Mouse (Mus musculus) forebrain, embryonic 11.5 days (tissue): ENCODE measurements around the gene Letm1. TPM values are rescaled to one million over a fixed set of nuclear protein-coding genes. Genes with fewer than 3 reads are reported as not detected.

Experiments used
- ATAC-seq: fragments of 200-750 bp; cut with Nextera tagmentation; replicated peaks from 2 replicates; pipeline ENCODE4 v1.8.0; 2017; ENCODE audit warnings: moderate TSS enrichment; ENCODE audit not compliant: low FRiP score
- DNase-seq: peaks from one replicate; pipeline ENCODE4 v3.0.0-alpha.2; 2017; ENCODE audit warnings: low spot score
- H3K27ac ChIP-seq: fragments of 300-500 bp; sonication (generic); 2 replicates; pipeline ENCODE4 v1.5.1; 2014; ENCODE audit warnings: low read depth, low read length
- H3K27me3 ChIP-seq: fragments of 300-500 bp; sonication (generic); 2 replicates; pipeline ENCODE4 v1.6.1; 2014; ENCODE audit warnings: mild to moderate bottlenecking, low read length, mixed read lengths; ENCODE audit not compliant: control insufficient read depth, insufficient read depth
- H3K36me3 ChIP-seq: fragments of 300-500 bp; sonication (generic); 2 replicates; pipeline ENCODE4 v1.6.1; 2014; ENCODE audit warnings: mild to moderate bottlenecking, low read length, moderate library complexity, mixed read lengths; ENCODE audit not compliant: control insufficient read depth, insufficient read depth
- H3K4me1 ChIP-seq: fragments of 300-500 bp; sonication (generic); replicated peaks from 2 replicates; pipeline ENCODE4 v1.6.1; 2014; ENCODE audit warnings: low read length, mixed read lengths; ENCODE audit not compliant: control insufficient read depth, insufficient read depth
- H3K4me2 ChIP-seq: fragments of 300-500 bp; sonication (generic); 2 replicates; pipeline ENCODE4 v1.6.1; 2014; ENCODE audit warnings: low read depth, mild to moderate bottlenecking, low read length, moderate library complexity, mixed read lengths; ENCODE audit not compliant: severe bottlenecking
- H3K4me3 ChIP-seq: fragments of 300-500 bp; sonication (generic); 2 replicates; pipeline ENCODE4 v1.5.1; 2014; ENCODE audit warnings: low read depth, low read length
- H3K9ac ChIP-seq: fragments of 300-500 bp; sonication (generic); 2 replicates; pipeline ENCODE4 v1.6.1; 2014; ENCODE audit warnings: low read length
- H3K9me3 ChIP-seq: fragments of 300-500 bp; sonication (generic); 2 replicates; pipeline ENCODE4 v1.6.1; 2016; ENCODE audit warnings: low read length, mixed read lengths; ENCODE audit not compliant: control insufficient read depth
- WGBS: fragments of 180-500 bp; shearing (Covaris S2); extraction: QIAGEN DNeasy Blood & Tissue Kit; methylation state at CpG from one replicate; pipeline ENCODE4 v1.1.7; 2014; 5-methylcytosine and 5-hydroxymethylcytosine counted together
- polyA plus RNA-seq: library from polyadenylated mRNA; unstranded; fragments of >200 nt; fragmentation: Nextera tagmentation; extraction: Ambion mirVana; gene quantifications from 2 replicates; pipeline ENCODE4 v1.2.1, GENCODE M21; 2014

Letm1 gene
- polyA plus RNA-seq, 1 experiment from 2014 or later: 63.9 TPM

DNA sequence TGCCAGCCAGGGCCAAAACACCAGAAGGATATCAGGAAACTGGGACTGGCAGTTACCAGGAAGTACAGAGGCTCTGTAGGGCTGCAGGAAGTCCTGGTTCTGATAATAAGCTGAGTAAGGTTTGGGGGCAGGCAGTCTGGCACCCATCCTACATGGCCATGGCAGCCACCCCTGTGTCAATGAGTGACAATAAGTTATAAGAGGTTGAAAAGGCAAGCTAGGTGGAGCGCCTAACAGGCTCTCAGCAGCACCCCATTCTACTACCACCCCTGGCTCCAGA lies 76.3 kb downstream of the Letm1 start:
- Histone ChIP-seq H3K27me3 (peaks cover 12% of the 10 kb centered on the region), H3K9ac (no peak overlapping the region; the same call in 1 of the 2 replicates), H3K27ac (peak overlapping the region; percentile 47), H3K36me3 (no peaks in the 10 kb centered on the region), H3K4me3 (no peak overlapping the region), H3K9me3 (no peaks in the 10 kb centered on the region), H3K4me2 (no peak overlapping the region), H3K4me1 (peaks cover 30% of the 10 kb centered on the region)
- ATAC-seq (no peak), DNase-seq (no peak)
- WGBS: 88% methylated on average over 1 of the region's 1 CpGs

DNA sequence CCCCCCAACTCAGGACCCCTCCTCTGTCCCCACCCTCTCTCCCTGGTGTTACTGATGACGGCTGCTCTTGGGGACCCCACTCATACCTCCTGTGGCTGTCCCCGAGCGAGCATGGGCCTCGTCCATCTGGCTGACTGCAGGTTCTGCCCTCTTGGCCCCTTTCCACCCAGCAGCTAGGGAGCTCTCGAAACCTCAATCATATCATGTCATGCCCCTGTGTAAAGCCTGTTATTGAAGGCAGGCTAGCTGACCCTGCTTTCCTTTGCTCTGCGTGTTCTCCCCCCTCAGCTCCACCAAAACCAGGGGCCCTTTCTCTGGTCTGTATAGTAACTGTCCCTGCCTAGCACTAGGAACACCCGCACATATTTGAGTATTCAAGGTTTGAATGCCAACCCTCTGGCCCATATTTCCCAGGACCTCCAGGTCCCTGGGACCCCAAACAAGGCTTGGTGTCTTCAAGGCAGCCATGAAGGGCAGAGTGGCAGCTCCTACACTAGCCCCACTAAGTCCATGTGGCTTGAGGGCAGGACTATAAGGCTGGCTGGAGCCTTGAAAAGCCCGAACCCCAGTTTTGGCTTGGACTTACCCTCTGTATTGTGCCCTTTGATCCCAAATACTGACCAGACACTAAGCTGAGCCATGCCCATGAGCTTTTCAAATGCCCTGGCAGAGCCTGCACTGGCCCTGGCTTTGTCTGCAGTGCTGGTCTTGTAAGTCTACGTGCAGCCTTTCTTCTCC lies 76.8 kb downstream of the Letm1 start:
- WGBS: 11% methylated on average over 9 of the region's 9 CpGs
- Histone ChIP-seq H3K36me3 (no peaks in the 10 kb centered on the region), H3K27ac (peak overlapping the region; percentile 47), H3K9ac (peak overlapping the region; percentile 29), H3K4me1 (peaks cover 30% of the 10 kb centered on the region), H3K9me3 (no peaks in the 10 kb centered on the region), H3K4me3 (no peak overlapping the region), H3K27me3 (peaks cover 14% of the 10 kb centered on the region), H3K4me2 (peak overlapping the region; percentile 24; the same call in 1 of the 2 replicates)
- DNase-seq (no peak), ATAC-seq (peak; percentile 36)

DNA sequence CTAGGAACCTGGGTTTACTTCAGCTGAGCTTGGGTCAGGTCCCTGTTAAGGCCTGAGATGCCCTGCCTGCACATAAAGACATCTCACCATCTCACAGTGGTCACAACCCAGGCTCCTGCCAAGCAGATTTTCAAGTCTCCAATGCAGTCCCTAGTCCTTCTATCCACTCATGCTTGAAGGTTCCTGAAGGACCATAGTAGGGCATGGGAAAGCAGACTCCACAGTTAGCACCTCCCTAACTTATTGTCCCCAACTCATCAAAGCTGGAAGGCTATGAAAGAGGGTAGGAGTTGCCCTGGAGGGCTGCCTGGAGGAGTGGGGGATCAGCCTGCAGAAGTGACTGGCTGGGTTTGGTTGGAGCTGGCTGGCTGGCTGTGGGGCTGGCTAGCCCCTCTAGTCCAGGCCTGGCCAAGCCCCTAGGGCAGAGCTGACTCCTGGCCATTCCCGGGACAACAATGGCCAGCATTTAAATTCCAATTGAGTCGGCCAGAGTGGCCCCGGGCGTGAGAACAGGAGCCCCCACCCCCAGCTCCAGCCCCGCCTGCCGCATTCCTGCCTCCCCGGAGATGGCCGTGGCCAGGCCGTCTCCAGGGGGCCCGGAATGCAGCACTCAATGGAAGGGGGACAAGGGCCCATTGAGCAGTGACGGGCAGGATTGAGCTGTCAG lies 77.5 kb downstream of the Letm1 start:
- Histone ChIP-seq H3K36me3 (no peaks in the 10 kb centered on the region), H3K27ac (peak overlapping the region; percentile 47), H3K9me3 (no peaks in the 10 kb centered on the region), H3K4me3 (no peak overlapping the region), H3K4me1 (peaks cover 32% of the 10 kb centered on the region), H3K4me2 (peak overlapping the region; percentile 24), H3K9ac (peak overlapping the region; percentile 29), H3K27me3 (peaks cover 14% of the 10 kb centered on the region)
- DNase-seq (peak; percentile 87), ATAC-seq (peak; percentile 84)
- 8% methylated on average over 11 of the region's 11 CpGs for WGBS

DNA sequence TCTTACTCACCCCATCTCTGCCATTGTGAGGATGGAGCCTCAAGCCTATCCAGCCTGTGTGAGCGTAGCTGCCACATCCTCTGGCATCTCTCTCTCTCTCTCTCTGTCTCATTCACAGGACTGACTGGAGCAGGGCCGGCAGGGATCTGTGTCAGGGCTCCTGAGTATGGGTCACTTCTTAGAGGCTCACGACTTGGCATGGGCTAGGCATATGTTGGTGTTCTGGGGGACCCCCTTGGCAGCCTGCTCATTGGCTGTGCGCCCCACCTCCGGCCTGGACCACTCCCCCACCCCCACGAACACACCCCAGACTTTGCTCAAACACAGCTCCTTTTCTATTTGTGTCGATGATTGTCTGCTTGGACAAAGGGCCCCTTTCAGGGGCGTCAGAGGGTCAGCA lies 78.6 kb downstream of the Letm1 start:
- ATAC-seq (peak; percentile 21; the same call in 1 of the 2 replicates), DNase-seq (no peak)
- peak overlapping the region; percentile 3; the same call in 1 of the 2 replicates for H3K9ac ChIP-seq
- no peaks in the 10 kb centered on the region for H3K9me3 ChIP-seq
- H3K36me3 ChIP-seq: no peaks in the 10 kb centered on the region
- peaks cover 24% of the 10 kb centered on the region for H3K27me3 ChIP-seq
- H3K27ac ChIP-seq: peak overlapping the region; percentile 47
- no peak overlapping the region for H3K4me2 ChIP-seq
- H3K4me1 ChIP-seq: peaks cover 37% of the 10 kb centered on the region
- WGBS: 18% methylated on average over 8 of the region's 8 CpGs
- H3K4me3 ChIP-seq: no peak overlapping the region

DNA sequence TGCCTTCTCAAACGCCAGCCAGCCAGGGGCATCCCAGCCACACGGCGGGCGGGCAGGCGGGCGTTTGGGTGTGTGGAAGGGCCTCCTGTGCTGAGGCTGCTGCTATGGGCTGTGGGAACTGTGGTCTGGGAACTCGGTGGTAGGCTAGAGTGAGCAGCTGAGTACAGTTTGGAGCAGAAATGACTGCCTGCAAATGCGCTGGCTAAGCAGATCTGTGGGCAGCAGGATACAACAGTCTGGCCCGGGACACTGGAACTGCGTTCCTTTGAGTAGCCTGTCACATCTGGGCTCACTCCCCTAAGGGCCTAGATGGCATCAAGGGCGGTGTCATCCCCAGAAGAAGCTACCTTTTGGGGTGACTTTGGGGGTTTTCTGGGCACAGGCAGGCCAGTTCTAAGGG lies 80.8 kb downstream of the Letm1 start:
- H3K27ac ChIP-seq: no peak overlapping the region
- H3K4me1 ChIP-seq: peaks cover 56% of the 10 kb centered on the region
- 82% methylated on average over 11 of the region's 11 CpGs for WGBS

DNA sequence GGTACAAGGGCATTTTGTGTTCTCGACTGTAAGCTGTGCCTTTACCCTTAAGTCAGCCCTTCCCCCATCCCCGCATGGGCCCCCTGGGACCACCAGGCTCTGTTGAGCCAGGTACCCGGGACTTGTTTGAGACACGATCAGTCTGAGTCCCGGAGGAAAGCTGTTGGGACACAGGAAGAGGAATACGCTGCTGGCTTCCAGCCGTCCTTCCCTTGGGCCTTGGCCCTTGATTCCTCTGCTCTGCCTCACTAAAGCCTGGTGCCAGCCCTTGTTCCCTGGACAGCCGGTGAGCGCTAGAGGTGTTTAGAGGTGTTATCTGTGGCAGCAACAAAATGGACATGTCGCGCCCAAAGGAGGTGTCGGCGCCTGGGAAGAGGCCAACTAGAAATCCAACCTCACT lies 82.6 kb downstream of the Letm1 start:
- Histone ChIP-seq H3K36me3 (no peaks in the 10 kb centered on the region), H3K9me3 (no peaks in the 10 kb centered on the region), H3K4me3 (no peak overlapping the region), H3K4me2 (no peak overlapping the region), H3K27ac (no peak overlapping the region), H3K27me3 (peaks cover 44% of the 10 kb centered on the region), H3K4me1 (peaks cover 56% of the 10 kb centered on the region), H3K9ac (peak overlapping the region; percentile 5; the same call in 1 of the 2 replicates)
- ATAC-seq (no peak), DNase-seq (no peak)
- WGBS: 52% methylated on average over 13 of the region's 13 CpGs

More for the DNA sequence above, 80.8 kb downstream of the Letm1 start:
- DNase-seq (no peak), ATAC-seq (no peak)
- Histone ChIP-seq H3K36me3 (no peaks in the 10 kb centered on the region), H3K9me3 (no peaks in the 10 kb centered on the region), H3K27me3 (peaks cover 36% of the 10 kb centered on the region), H3K9ac (no peak overlapping the region), H3K4me2 (no peak overlapping the region), H3K4me3 (no peak overlapping the region)

DNA sequence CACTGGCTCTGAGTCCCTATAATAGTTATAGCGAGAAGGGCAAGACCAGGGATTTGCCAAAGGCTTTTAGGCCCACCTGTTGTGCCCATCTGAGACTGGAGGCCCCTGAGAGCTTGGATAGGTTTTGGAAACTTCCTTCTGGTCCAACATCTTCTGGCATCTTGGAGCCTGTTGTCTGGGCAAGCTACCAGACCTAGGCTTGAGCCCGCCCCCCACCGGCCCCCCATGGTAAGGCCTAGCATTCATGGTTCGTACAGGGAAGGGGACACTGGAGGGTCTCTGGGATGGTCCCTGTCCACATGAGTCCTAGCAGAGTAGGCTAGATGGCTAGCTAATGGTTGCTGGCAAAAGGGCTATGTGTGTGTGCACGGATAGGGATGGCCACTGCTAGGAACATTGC lies 83.9 kb downstream of the Letm1 start:
- no peak overlapping the region for H3K4me2 ChIP-seq

DNA sequence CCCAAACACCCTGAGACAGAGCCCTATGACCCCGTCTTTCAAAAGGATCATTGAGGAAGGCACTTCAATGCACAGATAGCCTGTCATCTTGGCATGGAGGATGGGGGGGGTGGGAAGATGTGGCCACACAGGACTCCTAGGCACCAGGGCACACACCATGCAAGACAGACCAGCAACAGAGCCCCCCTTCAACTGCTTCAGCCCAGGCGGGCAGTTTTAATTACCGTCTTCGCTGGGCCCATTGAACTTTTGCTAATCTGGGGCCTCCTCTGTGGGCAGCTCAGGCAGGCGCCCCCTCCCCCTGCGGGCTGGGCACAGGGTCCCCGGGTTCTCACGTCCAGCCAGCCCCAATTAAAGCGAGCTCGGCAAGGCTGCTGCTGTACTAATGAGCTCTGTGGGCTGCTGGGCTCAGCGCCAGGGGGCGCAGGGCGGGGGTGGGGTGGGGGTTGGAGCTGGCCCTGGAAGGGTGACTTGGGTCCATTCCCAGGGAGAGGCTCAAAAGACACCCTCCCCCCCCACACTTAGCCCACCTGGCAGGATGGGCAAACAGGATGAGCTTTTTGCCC lies 84.6 kb downstream of the Letm1 start:
- H3K36me3 ChIP-seq: no peaks in the 10 kb centered on the region
- H3K27me3 ChIP-seq: peaks cover 58% of the 10 kb centered on the region
- peaks cover 62% of the 10 kb centered on the region for H3K4me1 ChIP-seq
- H3K9ac ChIP-seq: no peak overlapping the region; the same call in 1 of the 2 replicates
- WGBS: 3% methylated on average over 13 of the region's 13 CpGs
- DNase-seq (peak; percentile 92), ATAC-seq (peak; percentile 65)
- no peak overlapping the region for H3K4me3 ChIP-seq
- H3K27ac ChIP-seq: peak overlapping the region; percentile 48; the same call in 1 of the 2 replicates
- H3K9me3 ChIP-seq: no peaks in the 10 kb centered on the region
- no peak overlapping the region for H3K4me2 ChIP-seq

More for the DNA sequence above, 83.9 kb downstream of the Letm1 start:
- no peak for ATAC-seq
- peak overlapping the region; percentile 48; the same call in 1 of the 2 replicates for H3K27ac ChIP-seq
- peak overlapping the region; percentile 10; the same call in 1 of the 2 replicates for H3K9ac ChIP-seq
- H3K4me3 ChIP-seq: no peak overlapping the region
- no peaks in the 10 kb centered on the region for H3K36me3 ChIP-seq
- no peaks in the 10 kb centered on the region for H3K9me3 ChIP-seq
- DNase-seq: peak; percentile 53
- H3K4me1 ChIP-seq: peaks cover 58% of the 10 kb centered on the region
- 68% methylated on average over 5 of the region's 5 CpGs for WGBS
- peaks cover 53% of the 10 kb centered on the region for H3K27me3 ChIP-seq
